Mouse (Mus musculus) thymus, postnatal 10 days (tissue): ENCODE measurements at regions not wholly inside any gene's neighbourhood (a gene's known extent, or its start where the extent isn't known, plus 50 kb on each side); places are given as distances from the start of the nearest gene placed in this dataset.
"Not testable (repeated sequence)": the region's sequence is repeated elsewhere in the genome, so short reads cannot be mapped to it uniquely, and the experiment has no call there.

Source experiments
- DNase-seq, 2 experiments: peaks; one replicate each; pipeline ENCODE4 v3.0.0; 2021; ENCODE audit warnings: low spot score in 2 of 2

GRCm38 (mm10) chr16:30797973-30798471, 198.5 kb downstream of the Fam43a start:
- DNase-seq, result no peak

GRCm38 (mm10) chr16:30798536-30798935, 199.0 kb downstream of the Fam43a start:
- DNase-seq, result no peak

- DNase-seq, result no peak
Observed at GRCm38 (mm10) chr16:30799699-30800483, 200.4 kb downstream of the Fam43a start.

GRCm38 (mm10) chr16:30804018-30804417, 204.5 kb downstream of the Fam43a start:
- no peak for DNase-seq

GRCm38 (mm10) chr16:30806206-30806605, 206.7 kb downstream of the Fam43a start:
- not testable (repeated sequence) for DNase-seq

- no peak for DNase-seq
Observed at GRCm38 (mm10) chr16:30818541-30819120, 219.1 kb downstream of the Fam43a start.

- no peak for DNase-seq
Observed at GRCm38 (mm10) chr16:30819342-30819741, 219.8 kb downstream of the Fam43a start.

GRCm38 (mm10) chr16:30820234-30820633, 220.7 kb downstream of the Fam43a start:
- DNase-seq, result no peak

- DNase-seq, result no peak
Observed at GRCm38 (mm10) chr16:30820761-30821160, 221.2 kb downstream of the Fam43a start.

GRCm38 (mm10) chr16:30821191-30821910, 221.8 kb downstream of the Fam43a start:
- DNase-seq, result no peak

GRCm38 (mm10) chr16:30821911-30822578, 222.5 kb downstream of the Fam43a start:
- DNase-seq, result no peak

- DNase-seq, result no peak
Observed at GRCm38 (mm10) chr16:30826128-30826527, 226.6 kb downstream of the Fam43a start.

GRCm38 (mm10) chr16:30827901-30828608, 228.5 kb downstream of the Fam43a start:
- no peak for DNase-seq

- no peak for DNase-seq
Observed at GRCm38 (mm10) chr16:30834561-30834960, 235.0 kb downstream of the Fam43a start.

- no peak for DNase-seq
Observed at GRCm38 (mm10) chr16:30835678-30836077, 236.2 kb downstream of the Fam43a start.

GRCm38 (mm10) chr16:30842831-30843230, 238.4 kb downstream of the Xxylt1 start:
- DNase-seq, result no peak

GRCm38 (mm10) chr16:30852595-30852994, 228.6 kb downstream of the Xxylt1 start:
- no peak for DNase-seq

GRCm38 (mm10) chr16:30854716-30855115, 226.5 kb downstream of the Xxylt1 start:
- DNase-seq, result no peak

- DNase-seq, result no peak
Observed at GRCm38 (mm10) chr16:30857656-30858055, 223.6 kb downstream of the Xxylt1 start.

- no peak for DNase-seq
Observed at GRCm38 (mm10) chr16:30869136-30869909, 211.9 kb downstream of the Xxylt1 start.
